Mouse (Mus musculus) fibroblast of lung, adult 2 months (primary cell): Measurements from ENCODE around the gene Axdnd1.

Experiments
- DNase-seq: peaks from one replicate; pipeline ENCODE4 v3.0.0-alpha.2; 2011; ENCODE audit warnings: low read depth

Axdnd1 gene

GRCm38 (mm10) chr1:156420671-156421297, at the start of gene Axdnd1:
Gene Axdnd1 (minus strand): TSS chr1:156421159.
- DNase-seq, result peak; percentile 69

GRCm38 (mm10) chr1:156470557-156470956, 49.6 kb upstream of the Axdnd1 start:
- no peak for DNase-seq

GRCm38 (mm10) chr1:156468576-156468975, 47.6 kb upstream of the Axdnd1 start:
- DNase-seq, result no peak

GRCm38 (mm10) chr1:156467655-156468255, 46.8 kb upstream of the Axdnd1 start:
- DNase-seq, result no peak

GRCm38 (mm10) chr1:156464963-156465362, 44.0 kb upstream of the Axdnd1 start:
- no peak for DNase-seq

GRCm38 (mm10) chr1:156463981-156464853, 43.3 kb upstream of the Axdnd1 start:
- DNase-seq, result no peak

GRCm38 (mm10) chr1:156462273-156462991, 41.5 kb upstream of the Axdnd1 start:
- DNase-seq, result no peak

- DNase-seq, result no peak
Observed at GRCm38 (mm10) chr1:156461036-156461435, 40.1 kb upstream of the Axdnd1 start.

- no peak for DNase-seq
Observed at GRCm38 (mm10) chr1:156460216-156460615, 39.3 kb upstream of the Axdnd1 start.

- DNase-seq, result no peak
Observed at GRCm38 (mm10) chr1:156459690-156460089, 38.7 kb upstream of the Axdnd1 start.

GRCm38 (mm10) chr1:156458391-156459060, 37.6 kb upstream of the Axdnd1 start:
- no peak for DNase-seq

- no peak for DNase-seq
Observed at GRCm38 (mm10) chr1:156455005-156455758, 34.2 kb upstream of the Axdnd1 start.

- DNase-seq, result no peak
Observed at GRCm38 (mm10) chr1:156454384-156454783, 33.4 kb upstream of the Axdnd1 start.

- DNase-seq, result no peak
Observed at GRCm38 (mm10) chr1:156453876-156454275, 32.9 kb upstream of the Axdnd1 start.

GRCm38 (mm10) chr1:156450478-156450877, 29.5 kb upstream of the Axdnd1 start:
- DNase-seq, result peak; percentile 61

GRCm38 (mm10) chr1:156449691-156450090, 28.7 kb upstream of the Axdnd1 start:
- no peak for DNase-seq

- no peak for DNase-seq
Observed at GRCm38 (mm10) chr1:156449089-156449488, 28.1 kb upstream of the Axdnd1 start.

- DNase-seq, result no peak
Observed at GRCm38 (mm10) chr1:156445049-156445448, 24.1 kb upstream of the Axdnd1 start.

- no peak for DNase-seq
Observed at GRCm38 (mm10) chr1:156442776-156443175, 21.8 kb upstream of the Axdnd1 start.

- DNase-seq, result no peak
Observed at GRCm38 (mm10) chr1:156442266-156442665, 21.3 kb upstream of the Axdnd1 start.

- DNase-seq, result no peak
Observed at GRCm38 (mm10) chr1:156437726-156438125, 16.8 kb upstream of the Axdnd1 start.
